Mouse (Mus musculus) ES-E14 (cell line): ENCODE measurements around the gene Sfn.

Experiments
- MAFK ChIP-seq: IDR thresholded peaks from 2 replicates; pipeline ENCODE4 v1.6.1; 2014; ENCODE audit warnings: mild to moderate bottlenecking, low read depth, low read length, inconsistent platforms; ENCODE audit not compliant: insufficient read depth
- ZC3H11A ChIP-seq: IDR thresholded peaks from 2 replicates; pipeline ENCODE4 v1.6.1; 2012; ENCODE audit warnings: low read depth, mild to moderate bottlenecking, inconsistent platforms, low read length, borderline replicate concordance

DNA sequence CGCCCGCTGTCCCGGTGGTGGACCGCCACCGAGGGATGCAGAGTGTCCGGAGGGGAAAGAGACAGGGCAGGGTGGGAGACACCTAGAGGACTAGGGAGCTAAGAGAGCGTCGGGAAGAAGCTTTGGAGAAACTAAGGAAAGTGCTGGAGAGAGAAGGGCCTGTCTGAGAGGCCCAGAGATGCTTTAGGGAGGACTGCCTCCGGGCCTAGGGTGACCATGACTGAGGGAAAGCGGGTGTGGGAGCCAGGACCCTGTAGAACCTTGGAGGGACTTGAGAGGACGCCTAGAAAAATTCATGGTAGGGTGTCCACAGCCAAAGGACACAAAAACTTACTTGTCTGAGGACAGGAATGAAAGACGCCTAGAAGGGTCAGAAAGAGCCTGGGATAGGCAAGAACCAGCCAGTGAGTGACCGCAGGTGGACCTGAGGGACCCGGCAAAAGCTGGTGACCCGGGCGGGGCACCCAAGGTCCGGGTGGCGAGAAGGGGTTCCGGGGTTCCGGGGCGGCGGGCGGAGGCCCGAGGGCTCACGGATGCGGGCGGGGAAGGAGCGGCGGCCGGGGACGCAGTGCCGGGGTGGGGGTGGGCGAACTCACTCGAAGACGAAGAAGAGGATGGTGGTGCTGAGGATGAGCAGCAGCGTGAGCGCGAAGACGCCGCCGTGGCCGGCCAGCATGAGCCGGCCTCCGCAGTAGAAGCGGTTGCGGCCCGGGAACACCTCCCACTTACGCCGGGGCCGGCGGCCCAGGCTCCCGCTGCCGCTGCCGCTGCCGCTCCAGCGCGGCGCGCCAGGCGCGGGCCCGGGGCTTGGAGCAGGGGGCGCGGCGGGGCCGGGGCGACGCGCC lies 30.7 kb upstream of the Sfn start:
- no peak for TF ChIP-seq ZC3H11A
- no peak for TF ChIP-seq MAFK
